Mouse (Mus musculus) retina, embryonic 14.5 days (tissue): ENCODE measurements at regions not wholly inside any gene's neighbourhood (a gene's known extent, or its start where the extent isn't known, plus 50 kb on each side); places are given as distances from the start of the nearest gene placed in this dataset.

Experiments used
- DNase-seq: peaks from one replicate; pipeline ENCODE4 v3.0.0-alpha.2; 2015; ENCODE audit warnings: low spot score

GRCm38 (mm10) chr4:81841642-81842494 lies 399.3 kb upstream of the Mpdz start:
- DNase-seq: no peak

GRCm38 (mm10) chr4:81829972-81830371 lies 387.4 kb upstream of the Mpdz start:
- DNase-seq: no peak

- DNase-seq: no peak
Measured at GRCm38 (mm10) chr4:81827453-81827852, 384.8 kb upstream of the Mpdz start.

GRCm38 (mm10) chr4:81825966-81826365 lies 383.4 kb upstream of the Mpdz start:
- no peak for DNase-seq

GRCm38 (mm10) chr4:81823566-81823965 lies 381.0 kb upstream of the Mpdz start:
- DNase-seq: no peak

GRCm38 (mm10) chr4:81789274-81789673 lies 346.7 kb upstream of the Mpdz start:
- no peak for DNase-seq

GRCm38 (mm10) chr4:81788636-81789035 lies 346.0 kb upstream of the Mpdz start:
- no peak for DNase-seq

- DNase-seq: no peak
Measured at GRCm38 (mm10) chr4:81781971-81782370, 339.4 kb upstream of the Mpdz start.

GRCm38 (mm10) chr4:81766705-81767104 lies 324.1 kb upstream of the Mpdz start:
- DNase-seq: no peak

- peak; percentile 55 for DNase-seq
Measured at GRCm38 (mm10) chr4:81764026-81764867, 321.6 kb upstream of the Mpdz start.

GRCm38 (mm10) chr4:81763311-81764025 lies 320.9 kb upstream of the Mpdz start:
- peak; percentile 16 for DNase-seq

GRCm38 (mm10) chr4:81762592-81763229 lies 320.1 kb upstream of the Mpdz start:
- DNase-seq: no peak

GRCm38 (mm10) chr4:81757905-81758304 lies 315.3 kb upstream of the Mpdz start:
- DNase-seq: no peak

GRCm38 (mm10) chr4:81744629-81745509 lies 302.3 kb upstream of the Mpdz start:
- peak; percentile 18 for DNase-seq

GRCm38 (mm10) chr4:81743978-81744628 lies 301.5 kb upstream of the Mpdz start:
- peak; percentile 16 for DNase-seq

GRCm38 (mm10) chr4:81742536-81743459 lies 300.2 kb upstream of the Mpdz start:
- no peak for DNase-seq

- no peak for DNase-seq
Measured at GRCm38 (mm10) chr4:81734391-81734790, 291.8 kb upstream of the Mpdz start.

- DNase-seq: no peak
Measured at GRCm38 (mm10) chr4:81730386-81730785, 287.8 kb upstream of the Mpdz start.

- no peak for DNase-seq
Measured at GRCm38 (mm10) chr4:81728961-81729360, 286.3 kb upstream of the Mpdz start.
